In the genomic region with DNA sequence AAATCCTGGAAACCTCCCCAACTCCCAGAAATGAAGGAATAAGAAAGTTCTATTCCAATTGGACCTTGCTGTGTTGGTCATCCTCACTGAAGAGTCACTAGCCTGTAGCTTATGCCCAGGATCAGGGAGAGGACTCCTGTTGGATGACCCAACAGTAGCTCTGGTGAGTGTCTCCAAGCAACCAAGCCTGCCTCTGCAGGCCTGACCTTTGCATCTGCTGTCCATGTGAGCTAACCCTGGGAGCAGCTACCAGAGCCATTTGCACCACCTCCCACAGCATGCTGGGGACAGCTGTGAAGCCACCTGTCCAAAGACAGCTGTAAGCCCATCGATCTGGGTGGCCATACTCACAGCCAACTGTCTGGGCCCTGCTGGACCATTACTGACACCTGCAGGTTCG, we compare ENCODE assay signal across 30 mouse cellular contexts. TPM values are rescaled to one million over a fixed set of nuclear protein-coding genes. Genes with fewer than 3 reads are reported as not detected.
"Had no signal": no experiment of that assay in that cellular context is flagged by ENCODE, and none has a peak within 500 bp of the region (broad histone marks: within the 10 kb centered on the region; RNA-seq: fewer than 3 reads in every experiment).

Gene Bpifa3, plus strand, starts transcription at position 217 of the 400 bp plus-strand sequence.

- H3K4me2 ChIP-seq: heart, embryonic 13.5 days; heart, embryonic 15.5 days; hindbrain, embryonic 13.5 days; hindbrain, embryonic 15.5 days; kidney, embryonic 15.5 days; limb, embryonic 13.5 days; limb, embryonic 15.5 days; liver, embryonic 13.5 days had no signal

- H3K4me1 ChIP-seq: heart, embryonic 10.5 days; heart, embryonic 13.5 days; heart, embryonic 15.5 days; hindbrain, embryonic 13.5 days; hindbrain, embryonic 15.5 days; kidney, embryonic 15.5 days; limb, embryonic 13.5 days; limb, embryonic 15.5 days; liver, embryonic 13.5 days had no signal

- ATAC-seq: hindbrain, postnatal 0 days; intestine, embryonic 16.5 days had no signal

- DNase-seq: gastrocnemius, postnatal 14 days; gastrocnemius, postnatal 36 days; heart, adult 18-20 months; heart, postnatal 14 days; heart, postnatal 36 days; kidney, adult 11 months; kidney, adult 2 months; kidney, adult 9 months; kidney, postnatal 14 days; kidney, postnatal 36 days; layer of hippocampus, adult 9-11 months; layer of hippocampus, postnatal 36 days; left cerebral cortex, postnatal 4 days; liver, embryonic 13.5 days had no signal

- H3K4me3 ChIP-seq: heart, embryonic 10.5 days; heart, embryonic 13.5 days; heart, embryonic 15.5 days; hindbrain, embryonic 13.5 days; hindbrain, embryonic 15.5 days; kidney, embryonic 15.5 days; limb, embryonic 13.5 days; limb, embryonic 15.5 days; liver, embryonic 13.5 days had no signal

- H3K27ac ChIP-seq: heart, embryonic 10.5 days; heart, embryonic 13.5 days; heart, embryonic 15.5 days; hindbrain, embryonic 13.5 days; hindbrain, embryonic 15.5 days; hindbrain, postnatal 0 days; kidney, embryonic 15.5 days; kidney, postnatal 0 days; limb, embryonic 13.5 days; limb, embryonic 15.5 days; liver, embryonic 13.5 days had no signal

- H3K9ac ChIP-seq: heart, embryonic 13.5 days; heart, embryonic 15.5 days; hindbrain, embryonic 13.5 days; hindbrain, embryonic 15.5 days; kidney, embryonic 15.5 days; limb, embryonic 13.5 days; limb, embryonic 15.5 days; liver, embryonic 13.5 days had no signal

- H3K27me3 ChIP-seq: heart, embryonic 13.5 days; heart, embryonic 15.5 days; hindbrain, embryonic 13.5 days; hindbrain, embryonic 15.5 days; kidney, embryonic 15.5 days; limb, embryonic 13.5 days; limb, embryonic 15.5 days; liver, embryonic 13.5 days had no signal

- H3K36me3 ChIP-seq: heart, embryonic 10.5 days; heart, embryonic 13.5 days; heart, embryonic 15.5 days; hindbrain, embryonic 13.5 days; hindbrain, embryonic 15.5 days; kidney, embryonic 15.5 days; limb, embryonic 13.5 days; limb, embryonic 15.5 days; liver, embryonic 13.5 days had no signal

- H3K9me3 ChIP-seq: heart, embryonic 10.5 days; heart, embryonic 15.5 days; hindbrain, embryonic 13.5 days; hindbrain, embryonic 15.5 days; kidney, embryonic 15.5 days; limb, embryonic 13.5 days; limb, embryonic 15.5 days; liver, embryonic 13.5 days had no signal

RNA-seq across cellular contexts. Expression of gene Bpifa3, which starts in this region (rescaled TPM):
- polyA plus RNA-seq: heart, embryonic 10.5 days; heart, embryonic 13.5 days; heart, embryonic 15.5 days; heart, postnatal 0 days; hindbrain, embryonic 11.5 days; hindbrain, embryonic 13.5 days; hindbrain, embryonic 15.5 days; hindbrain, postnatal 0 days; intestine, embryonic 16.5 days; kidney, adult 2 months; kidney, embryonic 15.5 days; kidney, postnatal 0 days; large intestine, adult 2 months; limb, embryonic 11.5 days; limb, embryonic 13.5 days; limb, embryonic 15.5 days; liver, adult 2 months; liver, embryonic 13.5 days had no signal
